Mouse (Mus musculus) adrenal gland, adult (tissue): Measurements from ENCODE around the gene Ttc28.

Experiments
- DNase-seq, 2 experiments: peaks; one replicate each; pipeline ENCODE4 v3.0.0; 2022 to 2023; ENCODE audit warnings: low spot score in 1 of 2; ENCODE audit not compliant: inconsistent age in 2 of 2

Ttc28 gene

GRCm38 (mm10) chr5:111006272-111007135 lies 126.9 kb downstream of the Ttc28 start:
- no peak for DNase-seq

- no peak for DNase-seq
Observed at GRCm38 (mm10) chr5:111007136-111007500, 127.5 kb downstream of the Ttc28 start.

- no peak for DNase-seq
Observed at GRCm38 (mm10) chr5:111007900-111008299, 128.3 kb downstream of the Ttc28 start.

DNA sequence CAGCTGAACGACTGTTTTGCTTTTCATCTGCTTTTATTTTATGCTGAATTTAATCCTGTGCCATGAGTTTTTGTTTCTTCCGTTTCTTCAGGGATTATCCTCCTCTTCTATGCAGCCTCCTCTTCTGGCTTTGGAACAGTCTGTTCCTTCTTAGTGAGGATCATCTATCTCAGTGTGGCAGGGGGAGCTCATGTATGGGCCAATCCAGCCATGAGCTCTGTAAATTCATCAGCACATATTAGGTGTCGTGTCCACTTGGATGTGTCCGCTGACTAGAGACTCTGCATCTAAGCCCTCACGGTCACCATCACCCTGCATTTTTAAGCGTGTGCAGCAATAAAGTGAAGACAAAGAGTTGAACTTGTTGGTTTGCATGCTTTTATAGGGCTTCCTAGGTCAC lies 128.8 kb downstream of the Ttc28 start:
- no peak for DNase-seq

DNA sequence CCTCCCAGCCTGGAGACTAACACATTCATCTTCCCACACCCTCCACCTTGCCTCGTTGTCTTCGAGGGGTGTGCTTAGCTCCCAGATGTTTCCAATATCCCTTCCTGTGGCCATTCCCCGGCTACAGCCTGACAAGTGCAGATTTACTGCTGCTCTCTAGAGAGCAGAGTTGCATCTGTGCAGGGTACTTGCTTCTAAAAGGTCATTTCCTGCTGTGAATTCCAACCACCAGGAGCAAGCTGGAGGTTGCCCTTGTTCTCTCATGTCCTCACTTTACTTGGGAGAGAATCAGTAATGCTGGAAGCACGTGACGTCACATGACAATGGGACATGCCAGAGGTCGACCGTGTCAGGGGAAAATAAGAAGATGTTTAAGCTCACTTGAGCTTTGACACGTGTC lies 131.7 kb downstream of the Ttc28 start:
- DNase-seq, result peak; percentile 21 to 59

GRCm38 (mm10) chr5:111012064-111012463 lies 132.5 kb downstream of the Ttc28 start:
- DNase-seq, result no peak

DNA sequence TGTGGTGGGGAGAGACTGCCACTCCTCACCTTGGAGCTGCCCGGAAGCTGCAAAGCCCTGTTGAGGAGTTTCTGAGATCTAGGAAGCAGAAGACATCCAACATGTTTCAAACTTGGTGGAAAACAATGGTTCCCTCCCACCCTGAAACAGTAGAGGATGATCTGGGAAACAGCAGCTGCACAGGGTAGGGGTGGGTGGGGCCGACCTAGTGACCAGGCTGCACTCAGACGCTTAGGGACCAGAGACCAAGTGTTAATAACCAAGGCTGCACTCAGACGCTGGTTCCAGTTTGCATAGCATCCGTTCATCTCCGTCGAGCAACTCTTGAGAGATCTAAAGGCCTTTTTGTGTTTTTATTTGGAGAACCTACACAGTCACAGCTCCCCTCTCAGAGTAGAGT lies 133.0 kb downstream of the Ttc28 start:
- no peak for DNase-seq

DNA sequence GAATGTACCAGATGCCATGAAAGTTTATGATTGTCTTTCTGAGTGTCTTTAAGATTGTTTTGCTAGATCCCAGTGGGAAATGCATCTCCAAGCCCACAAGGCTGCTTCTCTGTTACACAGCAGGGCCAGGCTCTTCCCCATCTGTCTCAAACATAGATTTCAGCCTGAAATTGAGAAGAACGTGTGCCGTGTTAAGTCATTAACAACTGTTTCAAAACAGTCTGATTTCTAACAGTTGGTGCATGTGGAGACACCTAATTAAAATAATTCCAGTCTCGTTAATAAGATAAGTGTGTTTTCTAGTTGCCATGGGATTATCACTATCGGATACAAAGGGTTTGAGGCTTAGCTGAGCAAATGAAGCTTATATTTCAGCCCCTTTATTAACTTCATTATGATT lies 135.4 kb downstream of the Ttc28 start:
- no peak for DNase-seq

DNA sequence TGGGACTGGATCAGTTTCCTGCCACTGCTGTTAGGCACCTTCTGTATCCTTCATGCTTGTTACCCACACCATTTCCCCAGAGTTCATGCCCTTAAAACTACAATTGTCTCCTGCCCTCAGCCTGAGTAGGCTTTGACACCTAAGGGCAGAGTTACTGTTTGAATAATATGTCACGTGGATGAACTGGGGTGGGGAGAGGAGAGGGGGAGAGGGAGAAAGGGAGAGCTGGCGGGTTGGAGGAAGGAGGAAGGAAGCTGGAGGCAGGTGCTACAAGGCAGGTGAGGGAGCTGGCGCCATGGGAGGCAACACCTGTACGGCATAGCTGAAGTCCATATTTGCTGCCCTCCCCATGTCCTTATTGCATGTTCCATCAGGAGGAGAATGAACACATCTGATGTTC lies 137.7 kb downstream of the Ttc28 start:
- no peak for DNase-seq

DNA sequence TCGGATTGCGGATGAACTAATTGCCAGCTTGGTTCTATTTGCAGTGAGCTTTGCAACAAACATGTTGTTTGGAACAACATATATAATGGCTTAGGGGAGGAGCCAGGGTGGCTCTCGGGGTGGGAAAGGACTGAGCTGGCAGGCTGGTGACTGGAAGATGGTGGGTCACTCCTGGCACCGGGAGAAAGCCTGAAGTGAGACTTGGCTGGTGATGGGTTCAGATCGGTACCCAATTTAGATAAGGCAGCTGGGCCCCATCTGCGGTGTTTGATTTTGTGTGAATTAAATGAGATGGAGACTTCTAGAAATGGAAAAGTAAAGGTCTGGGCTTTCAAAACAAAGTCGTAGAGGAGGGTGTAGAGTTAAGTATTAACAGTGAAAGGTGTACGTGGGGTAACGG lies 142.7 kb downstream of the Ttc28 start:
- no peak for DNase-seq

GRCm38 (mm10) chr5:111022940-111023339 lies 143.3 kb downstream of the Ttc28 start:
- DNase-seq, result no peak

DNA sequence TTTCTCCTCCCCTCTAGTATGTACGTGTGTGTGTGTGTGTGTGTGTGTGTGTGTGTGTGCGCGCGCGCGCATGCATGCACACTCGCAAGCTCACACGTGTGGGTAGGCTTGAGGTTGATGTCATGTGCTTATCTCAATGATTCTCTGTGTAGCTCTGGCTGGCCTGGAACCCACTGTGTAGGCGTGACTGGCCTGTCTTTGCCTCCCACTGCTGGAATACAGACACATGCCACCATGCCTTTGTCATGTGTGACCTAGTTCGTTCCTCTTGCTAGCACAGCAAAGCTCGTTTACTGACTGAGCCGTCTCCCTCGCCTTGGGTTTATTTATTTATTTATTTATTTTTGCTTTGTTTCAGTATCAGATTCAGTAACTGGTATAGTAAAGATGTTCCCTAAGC lies 145.0 kb downstream of the Ttc28 start:
- no peak for DNase-seq

- no peak for DNase-seq
Observed at GRCm38 (mm10) chr5:111025476-111025875, 145.9 kb downstream of the Ttc28 start.

- no peak for DNase-seq
Observed at GRCm38 (mm10) chr5:111026209-111026608, 146.6 kb downstream of the Ttc28 start.

GRCm38 (mm10) chr5:111028340-111028739 lies 148.7 kb downstream of the Ttc28 start:
- no peak for DNase-seq

DNA sequence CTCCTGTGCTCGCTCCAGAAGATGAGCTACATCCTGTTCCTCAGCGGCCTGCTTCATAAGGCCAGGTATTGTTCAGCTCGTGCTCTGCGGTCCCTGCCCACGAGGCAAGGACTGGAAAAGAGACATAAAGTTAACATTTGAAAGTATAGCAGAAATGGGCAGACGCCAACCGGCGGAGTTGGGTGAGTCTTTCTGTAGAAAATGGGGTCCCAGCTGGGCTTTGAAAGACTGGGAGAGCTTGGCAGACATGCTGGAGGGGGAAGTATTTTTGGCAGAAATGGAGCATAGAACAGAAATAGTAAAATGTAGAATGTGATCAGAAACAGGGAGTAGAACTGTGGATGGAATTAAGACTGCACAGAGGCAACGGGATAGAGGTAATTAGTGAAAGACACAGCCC lies 149.3 kb downstream of the Ttc28 start:
- no peak for DNase-seq

- no peak for DNase-seq
Observed at GRCm38 (mm10) chr5:111032687-111033295, 153.2 kb downstream of the Ttc28 start.

DNA sequence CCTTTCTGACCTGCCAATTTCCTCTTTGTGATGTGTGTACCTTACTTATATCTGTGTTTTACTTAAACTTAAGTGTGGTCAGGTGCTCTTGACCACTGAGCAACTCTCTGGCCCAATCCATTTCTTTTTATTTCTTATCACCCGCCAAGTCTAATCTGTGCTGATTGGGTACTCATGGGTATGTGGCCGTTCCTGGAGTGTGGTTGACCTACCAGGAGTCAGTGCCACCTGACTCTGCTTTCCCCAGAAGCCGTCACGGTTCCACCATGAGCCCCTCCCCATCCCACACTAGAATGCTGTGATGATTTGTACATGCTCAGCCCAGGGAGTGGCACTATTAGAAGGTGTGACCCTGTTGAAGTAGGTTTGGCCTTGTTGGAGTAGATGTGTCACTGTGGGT lies 153.9 kb downstream of the Ttc28 start:
- no peak for DNase-seq

- DNase-seq, result no peak
Observed at GRCm38 (mm10) chr5:111037123-111037748, 157.6 kb downstream of the Ttc28 start.

- DNase-seq, result no peak
Observed at GRCm38 (mm10) chr5:111039771-111040170, 160.2 kb downstream of the Ttc28 start.

- DNase-seq, result no peak
Observed at GRCm38 (mm10) chr5:111041952-111042351, 162.3 kb downstream of the Ttc28 start.

GRCm38 (mm10) chr5:111044193-111044592 lies 164.6 kb downstream of the Ttc28 start:
- no peak for DNase-seq
